Mouse (Mus musculus) embryonic fibroblast, embryonic 13.5 days (primary cell): Measurements from ENCODE around the gene Cdkal1. TPM values are rescaled to one million over a fixed set of nuclear protein-coding genes. Genes with fewer than 3 reads are reported as not detected.

Experiments used
- H3K27ac ChIP-seq: 2 replicates; pipeline ENCODE4 v1.5.1; 2012; ENCODE audit warnings: low read length, control low read depth, inconsistent platforms; ENCODE audit not compliant: insufficient read depth
- H3K4me1 ChIP-seq: 2 replicates; pipeline ENCODE4 v1.6.1; 2011; ENCODE audit warnings: low read length; ENCODE audit not compliant: control insufficient read depth, insufficient read depth
- H3K4me3 ChIP-seq: 2 replicates; pipeline ENCODE4 v1.5.1; 2011; ENCODE audit warnings: mild to moderate bottlenecking, control low read depth, low read length; ENCODE audit not compliant: insufficient read depth
- CTCF ChIP-seq: IDR thresholded peaks from 2 replicates; pipeline ENCODE4 v1.5.1; 2011; ENCODE audit warnings: mild to moderate bottlenecking, control low read depth, low read length, moderate library complexity, borderline replicate concordance; ENCODE audit not compliant: insufficient read depth
- POLR2A ChIP-seq: IDR thresholded peaks from 2 replicates; pipeline ENCODE4 v1.6.1; 2011; ENCODE audit warnings: low read depth, mild to moderate bottlenecking, control low read depth, low read length, moderate library complexity
- polyA plus RNA-seq: library from polyadenylated mRNA; stranded (reverse); fragments of >200 nt; gene quantifications from 2 replicates; pipeline ENCODE4 v1.2.4, GENCODE M21; 2011; ENCODE audit warnings: low read depth; ENCODE audit not compliant: missing spikeins, insufficient read length

The Cdkal1 gene
- polyA plus RNA-seq, 1 experiment = 25.0 TPM

DNA sequence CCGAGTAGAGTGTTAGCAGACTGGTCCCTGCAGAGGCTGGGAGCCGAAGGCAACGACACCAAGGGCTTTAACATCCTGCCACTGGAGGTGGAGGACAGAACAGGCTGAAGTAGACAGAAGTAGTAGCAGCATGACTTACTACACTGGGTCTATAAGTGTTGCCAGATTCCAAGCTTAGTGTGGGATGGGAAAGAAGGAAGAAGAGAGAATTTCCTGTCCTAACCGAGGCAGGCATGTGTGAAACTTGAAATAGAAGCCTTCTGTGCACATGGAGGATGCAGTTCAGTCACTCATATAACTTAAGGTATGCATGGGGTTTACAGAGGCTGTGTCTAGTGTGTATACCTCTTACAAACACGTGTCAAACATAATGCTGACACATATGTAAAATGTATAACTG is 465.4 kb downstream of the Cdkal1 start:
- no peak for TF ChIP-seq CTCF
- no peak for TF ChIP-seq POLR2A
- no peak overlapping the region for H3K4me3 ChIP-seq
- no peak overlapping the region for H3K27ac ChIP-seq
- no peaks in the 10 kb centered on the region for H3K4me1 ChIP-seq

DNA sequence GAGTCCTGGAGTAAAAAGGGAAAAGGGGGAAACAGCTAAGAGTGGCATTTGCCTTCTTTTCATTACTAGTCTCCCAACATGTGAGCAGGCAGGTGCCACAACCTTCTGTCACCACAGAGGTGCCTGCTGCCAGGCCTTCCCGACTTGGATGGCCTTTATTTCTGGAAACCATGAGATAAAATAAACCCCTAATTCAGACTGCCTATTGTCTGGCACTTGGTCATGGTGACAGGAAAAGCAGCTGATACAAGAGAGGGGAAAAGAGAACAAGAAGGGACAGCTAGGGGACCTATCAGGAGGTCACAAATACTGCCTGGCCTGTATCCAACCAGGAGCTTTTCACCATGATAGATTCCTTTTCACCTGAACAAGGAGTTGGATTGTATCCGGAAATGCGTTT is 466.6 kb downstream of the Cdkal1 start:
- no peak for TF ChIP-seq POLR2A
- TF ChIP-seq CTCF = no peak
- Histone ChIP-seq H3K4me3 (no peak overlapping the region), H3K4me1 (no peaks in the 10 kb centered on the region), H3K27ac (no peak overlapping the region)

DNA sequence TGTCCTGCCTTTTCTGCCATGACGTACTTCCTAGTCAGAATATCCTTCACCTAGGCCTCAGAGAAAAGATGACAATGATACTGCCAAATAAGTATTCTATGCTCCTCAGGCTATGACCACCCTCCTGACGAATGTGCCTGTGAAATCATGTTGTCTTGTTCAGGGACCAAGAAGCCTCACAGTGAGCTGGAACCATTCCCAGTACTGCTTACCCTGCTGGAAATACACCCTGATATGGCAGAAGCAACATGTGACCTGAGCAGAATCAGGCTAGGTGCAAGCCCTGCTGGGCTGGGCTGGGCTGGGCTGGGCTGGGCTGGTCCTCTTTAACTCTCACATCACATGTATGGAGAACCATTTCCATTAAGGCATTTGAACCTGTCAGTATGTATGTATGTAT is 477.9 kb downstream of the Cdkal1 start:
- TF ChIP-seq CTCF (no peak), POLR2A (no peak)
- Histone ChIP-seq H3K4me3 (no peak overlapping the region), H3K27ac (no peak overlapping the region), H3K4me1 (no peaks in the 10 kb centered on the region)

DNA sequence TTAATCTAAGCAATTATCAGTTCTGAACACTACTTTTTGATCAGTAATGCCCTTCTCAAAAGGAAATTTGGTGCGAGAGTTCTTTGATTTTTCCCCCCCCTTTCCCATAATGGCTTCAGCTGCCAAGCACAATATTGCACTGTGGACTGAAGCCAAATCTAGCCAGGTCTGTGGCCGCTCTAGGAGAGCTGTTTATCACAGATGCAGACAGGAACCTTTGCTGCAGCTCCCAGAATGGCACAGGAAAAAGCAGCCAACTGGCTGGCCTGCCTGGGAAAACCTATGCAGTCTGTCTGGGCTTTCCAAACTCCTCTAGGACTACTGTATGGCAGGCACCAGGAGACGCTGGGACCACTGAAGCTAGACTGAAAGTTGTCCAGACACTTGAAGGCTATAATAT is 483.6 kb downstream of the Cdkal1 start:
- H3K27ac ChIP-seq = no peak overlapping the region

GRCm38 (mm10) chr13:29371466-29371771 is 484.1 kb downstream of the Cdkal1 start:
- H3K27ac ChIP-seq = no peak overlapping the region
- TF ChIP-seq CTCF (no peak), POLR2A (no peak)
- no peak overlapping the region for H3K4me3 ChIP-seq
- H3K4me1 ChIP-seq = no peaks in the 10 kb centered on the region

More for the DNA sequence above, 483.6 kb downstream of the Cdkal1 start:
- Histone ChIP-seq H3K4me1 (no peaks in the 10 kb centered on the region), H3K4me3 (no peak overlapping the region)
- TF ChIP-seq CTCF = no peak
- TF ChIP-seq POLR2A = no peak

GRCm38 (mm10) chr13:29370731-29371465 is 484.6 kb downstream of the Cdkal1 start:
- H3K4me3 ChIP-seq = no peak overlapping the region
- H3K4me1 ChIP-seq = no peaks in the 10 kb centered on the region
- H3K27ac ChIP-seq = no peak overlapping the region
- TF ChIP-seq CTCF = no peak
- no peak for TF ChIP-seq POLR2A

DNA sequence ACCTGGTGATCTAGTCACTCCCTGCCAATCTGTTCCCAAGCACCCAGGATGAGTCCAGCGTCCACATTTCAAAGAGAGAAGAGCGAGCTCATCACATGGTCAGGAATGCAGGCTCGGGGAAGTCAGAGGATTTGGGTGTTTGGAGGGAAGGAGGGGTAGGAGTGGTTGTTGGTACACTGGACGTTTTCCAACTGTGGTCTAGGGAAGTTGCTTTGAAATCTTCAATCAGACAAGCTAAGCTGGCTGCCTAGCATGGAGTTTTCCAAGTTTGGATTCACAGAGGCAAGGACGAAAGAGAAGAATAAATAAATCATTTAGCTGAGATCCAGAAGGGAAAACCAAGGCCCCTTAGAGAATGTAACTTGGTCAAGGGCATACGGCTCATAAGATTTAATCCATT is 486.7 kb downstream of the Cdkal1 start:
- no peak overlapping the region for H3K27ac ChIP-seq
- no peak overlapping the region for H3K4me3 ChIP-seq
- no peak for TF ChIP-seq CTCF
- no peak for TF ChIP-seq POLR2A
- no peaks in the 10 kb centered on the region for H3K4me1 ChIP-seq

- Histone ChIP-seq H3K4me1 (no peaks in the 10 kb centered on the region), H3K4me3 (no peak overlapping the region), H3K27ac (no peak overlapping the region)
- TF ChIP-seq POLR2A (no peak), CTCF (no peak)
Observed at GRCm38 (mm10) chr13:29364901-29365625, 490.4 kb downstream of the Cdkal1 start.

- no peak overlapping the region for H3K27ac ChIP-seq
- TF ChIP-seq CTCF (no peak), POLR2A (no peak)
- no peaks in the 10 kb centered on the region for H3K4me1 ChIP-seq
- H3K4me3 ChIP-seq = no peak overlapping the region
Observed at GRCm38 (mm10) chr13:29364009-29364408, 491.5 kb downstream of the Cdkal1 start.

- Histone ChIP-seq H3K4me3 (no peak overlapping the region), H3K27ac (no peak overlapping the region), H3K4me1 (no peaks in the 10 kb centered on the region)
- no peak for TF ChIP-seq CTCF
- TF ChIP-seq POLR2A = no peak
Observed at GRCm38 (mm10) chr13:29361842-29362241, 493.6 kb downstream of the Cdkal1 start.
